Mouse (Mus musculus) ES-Bruce4 (cell line): ENCODE measurements at regions not wholly inside any gene's neighbourhood (a gene's known extent, or its start where the extent isn't known, plus 50 kb on each side); places are given as distances from the start of the nearest gene placed in this dataset.

Source experiments
- CTCF ChIP-seq: IDR thresholded peaks from one replicate; pipeline ENCODE4 v1.8.1; 2011; ENCODE audit warnings: low read depth, low read length
- POLR2A ChIP-seq: IDR thresholded peaks from one replicate; pipeline ENCODE4 v1.8.1; 2011; ENCODE audit warnings: low read length; ENCODE audit not compliant: insufficient read depth

- TF ChIP-seq POLR2A: no peak
- no peak for TF ChIP-seq CTCF
Measured at GRCm38 (mm10) chr16:95860111-95860510, 130.6 kb downstream of the Psmg1 start.
